Mouse (Mus musculus) liver, adult (tissue): ENCODE data around the gene Plin4.

Experiments used
- GATA4 ChIP-seq: IDR thresholded peaks from 2 replicates; pipeline ENCODE4 v1.6.1; 2014; ENCODE audit warnings: mild to moderate bottlenecking, low read length; ENCODE audit not compliant: insufficient replicate concordance

The Plin4 gene

DNA sequence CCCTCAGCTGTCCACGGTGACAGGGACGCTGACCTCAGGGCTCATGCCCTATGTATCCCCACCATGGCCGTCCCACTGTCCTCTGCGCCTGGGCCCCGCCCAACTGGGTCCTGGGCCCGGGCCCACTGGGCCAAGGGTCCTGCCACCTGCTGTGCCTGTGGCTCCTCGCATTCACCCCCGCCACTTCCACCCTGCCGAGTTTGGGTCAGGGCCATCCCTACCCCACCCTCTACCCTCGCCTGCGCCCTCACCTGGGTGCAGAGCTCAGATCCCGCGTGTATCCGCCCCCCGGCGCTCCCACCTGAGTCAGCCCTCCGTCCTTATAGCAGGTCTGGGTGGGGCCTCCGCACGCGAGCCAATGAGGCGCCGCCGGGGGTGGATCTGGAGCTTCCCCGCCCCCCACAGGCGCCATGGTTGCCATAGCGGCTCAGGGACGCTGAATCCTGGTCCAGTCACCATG lies 7.7 kb upstream of the Plin4 start, which contains the start of gene Plin5:
Gene Plin5 (minus strand): TSS at position 346 of the 460 bp plus-strand sequence.
- no peak for TF ChIP-seq GATA4

DNA sequence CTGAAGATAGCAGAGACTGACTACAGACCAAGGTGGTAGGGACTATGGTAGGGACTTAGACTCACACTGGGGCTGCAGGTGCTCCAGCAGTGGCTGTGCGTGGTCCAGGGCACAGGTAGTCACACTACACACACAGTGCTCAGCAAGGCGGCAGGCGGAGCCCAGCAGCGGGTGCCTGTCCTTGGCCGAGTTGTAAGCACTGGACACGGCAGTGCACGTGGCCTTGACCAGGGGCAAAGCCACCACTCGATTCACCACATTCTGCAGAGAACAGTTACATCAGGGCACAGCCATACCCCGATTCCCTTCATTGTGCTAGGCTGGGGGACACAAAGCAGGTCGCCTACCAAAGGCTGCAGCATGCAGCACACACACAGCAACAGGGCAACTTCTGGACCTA lies 6.6 kb upstream of the Plin4 start:
- no peak for TF ChIP-seq GATA4

DNA sequence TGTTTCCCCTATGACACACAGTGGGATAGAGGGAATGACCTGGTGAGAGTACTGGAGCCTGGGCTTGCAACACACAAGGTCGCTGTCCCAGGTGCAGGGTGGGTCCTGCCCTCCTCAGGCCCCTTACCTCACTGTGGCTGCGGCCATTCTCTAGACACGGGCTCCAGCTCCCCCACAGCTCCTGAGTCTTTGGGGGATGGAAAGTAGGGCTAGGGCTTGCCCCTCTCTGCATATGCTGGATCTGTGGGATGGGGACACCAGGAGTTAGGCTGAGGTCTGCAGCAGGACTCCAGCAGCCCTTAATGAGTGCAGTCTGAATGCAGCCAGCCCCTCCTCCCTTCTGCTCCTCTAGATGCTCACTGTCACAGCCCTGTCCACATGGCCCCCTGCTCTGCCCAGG lies 3.1 kb upstream of the Plin4 start:
- no peak for TF ChIP-seq GATA4

DNA sequence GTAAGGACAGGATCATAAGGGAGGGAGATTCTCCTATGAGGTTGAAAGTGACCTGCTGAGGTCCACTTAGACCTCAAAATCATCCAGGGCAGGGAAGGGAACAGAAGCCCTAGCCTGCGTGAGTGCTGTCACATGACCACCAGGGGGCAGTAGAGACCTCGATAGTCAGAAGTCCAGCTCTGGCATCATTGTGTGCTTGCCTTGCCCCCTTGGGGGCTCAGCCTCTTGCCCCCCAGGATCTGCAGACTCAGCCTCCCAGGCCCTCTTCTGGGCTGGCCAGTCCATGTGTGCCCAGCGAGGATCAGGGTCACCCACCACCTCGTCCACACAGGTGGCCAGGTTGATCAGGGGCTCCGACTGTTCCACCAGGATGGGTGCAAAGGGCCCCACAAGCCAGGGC lies 2.3 kb upstream of the Plin4 start:
- TF ChIP-seq GATA4: no peak

DNA sequence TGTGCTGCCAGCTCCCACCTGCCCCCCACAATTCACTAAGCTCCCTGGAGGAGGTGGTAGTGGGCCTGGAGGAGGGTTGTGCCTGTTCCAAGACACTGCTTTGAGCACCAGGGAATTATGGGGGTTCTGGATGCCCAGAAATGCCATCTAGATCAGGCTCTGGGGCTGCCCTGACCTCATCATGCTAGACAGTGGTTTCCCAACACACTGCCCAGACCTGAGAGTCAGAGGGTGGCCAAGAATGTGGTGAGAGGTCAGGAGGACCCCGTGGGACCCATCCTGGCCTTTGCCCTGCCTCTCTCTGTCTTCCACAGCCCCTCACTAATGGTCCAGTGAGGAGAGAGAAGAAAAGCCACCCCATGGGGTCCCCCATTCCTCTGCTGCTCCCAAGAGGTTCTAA lies 1.4 kb upstream of the Plin4 start:
- TF ChIP-seq GATA4: no peak

DNA sequence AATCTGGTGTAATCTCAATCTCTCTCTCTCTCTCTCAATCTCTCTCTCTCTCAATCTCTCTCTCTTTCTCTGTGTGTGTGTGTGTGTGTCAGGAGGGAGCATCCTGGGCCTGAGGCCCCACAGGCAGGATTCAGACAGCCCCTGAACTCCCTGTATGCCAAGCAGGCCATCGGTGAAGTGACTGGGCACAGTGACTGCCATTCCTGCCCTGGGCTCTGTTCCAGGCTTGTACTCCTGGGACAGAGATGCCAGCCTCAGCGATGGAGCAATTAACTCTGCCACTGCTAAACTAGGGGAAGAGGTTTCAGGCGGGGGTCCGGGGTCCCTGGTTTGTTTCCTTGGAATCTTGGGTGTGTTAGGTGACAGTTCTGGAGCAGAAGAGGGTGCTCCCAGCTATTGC lies 968 bp upstream of the Plin4 start:
- no peak for TF ChIP-seq GATA4

DNA sequence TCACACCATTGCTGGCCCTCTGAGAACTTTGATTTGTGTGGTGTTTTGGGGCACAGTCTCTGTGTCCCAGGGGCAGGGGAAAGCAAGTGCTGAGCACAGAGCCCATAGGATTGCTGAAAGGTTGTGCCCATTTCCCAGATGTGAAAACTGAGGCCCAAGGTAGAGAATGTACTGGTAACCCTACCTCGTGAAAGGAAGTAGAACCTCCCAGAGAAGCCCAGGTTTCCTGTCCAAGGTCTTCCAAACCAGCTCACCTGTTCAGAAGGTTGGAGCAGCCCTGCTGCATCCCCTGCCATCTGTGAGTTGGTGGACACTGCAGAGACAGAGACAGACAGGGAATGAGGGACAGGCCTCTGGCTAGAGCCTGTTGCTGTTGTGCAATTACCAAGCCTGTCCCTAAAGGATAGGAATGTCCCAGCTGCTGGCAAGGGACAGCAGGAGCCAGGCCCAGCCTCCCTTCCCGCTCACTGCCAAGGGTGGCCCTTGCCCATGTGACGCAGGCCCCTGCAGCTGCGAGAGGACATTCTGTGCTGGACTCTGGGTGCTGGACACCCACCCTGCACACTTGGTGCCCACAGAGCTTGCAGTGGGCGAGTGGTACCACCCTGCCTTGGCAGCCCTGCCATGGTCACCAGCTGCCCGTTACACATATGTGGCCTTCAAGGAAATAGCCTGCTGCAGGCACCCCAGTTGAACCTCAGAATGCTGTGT lies 1.1 kb downstream of the Plin4 start:
- TF ChIP-seq GATA4: no peak

DNA sequence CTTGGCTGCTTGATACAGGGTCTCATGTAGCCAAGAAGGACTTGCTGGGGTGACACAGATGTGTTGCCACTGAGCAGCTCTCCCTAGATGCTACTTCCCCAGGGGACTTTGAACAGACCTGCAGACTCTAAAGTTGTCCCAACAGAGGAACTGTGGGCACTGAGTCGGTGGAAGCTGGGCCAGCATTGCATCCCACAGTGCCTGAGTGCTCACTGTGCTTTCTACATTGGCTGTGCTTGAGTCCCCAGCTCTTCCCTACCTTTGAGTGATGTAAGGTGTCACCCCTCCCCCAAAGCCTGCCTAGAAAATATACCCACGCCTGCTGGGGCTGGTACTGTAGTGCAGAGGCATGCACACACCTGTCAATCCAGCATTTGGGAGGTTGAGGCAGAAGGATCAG lies 1.9 kb downstream of the Plin4 start:
- no peak for TF ChIP-seq GATA4

DNA sequence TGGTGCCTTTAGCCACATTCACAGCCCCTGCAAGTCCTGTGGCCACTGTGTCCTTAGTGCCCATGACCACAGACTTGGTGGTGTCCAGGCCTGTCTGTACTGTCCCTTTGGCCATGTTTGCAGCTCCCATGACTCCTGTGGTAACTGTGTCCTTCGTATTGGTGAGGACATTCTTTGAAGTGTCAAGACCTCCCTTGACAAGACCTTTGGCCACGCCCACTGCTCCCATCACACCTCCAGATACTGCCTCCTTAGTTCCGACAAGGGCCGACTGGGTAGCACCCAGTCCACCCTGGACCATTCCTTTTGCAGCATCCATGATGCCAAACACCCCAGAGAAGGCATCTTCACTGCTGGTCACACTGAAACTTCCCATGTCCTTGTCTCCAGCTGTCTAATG lies 2.6 kb downstream of the Plin4 start:
- no peak for TF ChIP-seq GATA4

DNA sequence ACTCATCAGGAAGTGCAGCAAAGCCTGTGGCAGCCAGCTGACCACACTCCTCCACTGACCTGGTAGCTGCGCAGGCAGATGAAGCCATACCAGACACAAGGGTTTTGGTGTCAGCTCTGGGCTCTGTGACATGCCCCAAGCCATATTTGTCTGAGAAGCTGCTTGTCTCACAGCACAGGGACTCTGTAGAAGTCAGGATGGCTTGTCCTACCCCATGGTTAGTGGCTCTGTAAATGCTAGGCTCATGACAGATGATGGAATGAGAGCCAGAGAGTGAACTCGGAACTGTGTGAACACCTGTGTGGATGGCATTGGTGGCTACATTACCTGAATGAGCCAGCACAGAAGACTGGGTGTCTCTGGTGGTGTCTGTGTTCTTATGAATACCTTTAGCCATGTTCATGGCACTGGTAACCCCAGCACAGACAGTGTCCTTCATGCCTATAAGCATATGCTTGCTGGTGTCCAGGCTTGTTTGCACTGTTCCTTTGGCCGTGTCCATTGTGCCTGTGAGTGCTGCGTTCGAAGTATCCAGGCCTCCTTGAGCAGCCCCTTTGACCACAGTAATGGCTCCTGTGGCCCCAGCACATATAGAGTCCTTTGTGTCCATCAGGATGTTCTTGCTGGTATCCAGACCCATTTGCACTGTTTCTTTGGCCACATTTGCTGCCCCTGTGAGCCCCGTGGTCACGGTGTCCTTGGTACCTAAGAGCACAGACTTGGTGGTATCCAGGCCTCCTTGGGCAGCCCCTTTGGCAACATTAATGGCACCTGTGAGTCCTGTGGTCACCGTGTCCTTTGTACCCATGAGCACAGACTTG lies 5.9 kb downstream of the Plin4 start:
- no peak for TF ChIP-seq GATA4

DNA sequence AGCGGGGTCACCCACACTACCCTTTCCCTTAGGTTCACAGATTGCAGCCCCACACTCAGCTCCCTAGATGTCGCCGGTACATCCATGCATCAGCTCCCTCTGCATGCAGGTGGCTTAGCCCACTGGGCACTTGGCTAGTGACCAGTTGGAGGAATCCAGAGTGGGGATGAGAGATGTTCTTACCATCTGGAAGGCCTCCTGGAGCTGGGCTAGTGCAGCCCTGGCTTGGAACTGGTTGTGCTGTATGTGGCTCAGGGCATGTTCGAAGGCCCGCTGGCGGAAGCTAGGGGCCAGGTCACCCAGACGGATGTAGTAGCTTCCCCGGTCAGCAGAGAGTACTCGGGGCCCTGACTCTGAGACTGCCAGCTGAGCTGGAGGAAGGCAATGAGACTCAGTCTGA lies 6.7 kb downstream of the Plin4 start:
- no peak for TF ChIP-seq GATA4

DNA sequence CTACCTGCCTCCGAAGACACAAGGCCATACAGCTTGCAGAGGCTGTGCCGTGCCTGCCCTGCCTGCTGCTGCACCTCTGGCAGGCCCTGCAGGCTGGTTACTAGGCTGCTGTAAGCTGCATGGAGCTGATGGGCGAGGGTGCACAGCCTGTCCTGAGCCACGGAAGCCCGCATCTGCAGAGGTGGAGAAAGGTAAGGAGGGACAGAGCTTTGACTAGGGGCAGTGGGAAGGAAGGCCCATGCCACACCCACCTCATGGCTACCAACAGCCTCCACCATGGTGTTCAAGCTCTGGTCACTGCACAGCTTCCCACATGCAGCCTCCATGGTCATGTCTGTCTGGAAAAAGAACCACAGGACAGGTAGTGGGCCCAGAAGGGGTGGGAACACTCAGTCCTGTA lies 7.4 kb downstream of the Plin4 start:
- TF ChIP-seq GATA4: no peak

DNA sequence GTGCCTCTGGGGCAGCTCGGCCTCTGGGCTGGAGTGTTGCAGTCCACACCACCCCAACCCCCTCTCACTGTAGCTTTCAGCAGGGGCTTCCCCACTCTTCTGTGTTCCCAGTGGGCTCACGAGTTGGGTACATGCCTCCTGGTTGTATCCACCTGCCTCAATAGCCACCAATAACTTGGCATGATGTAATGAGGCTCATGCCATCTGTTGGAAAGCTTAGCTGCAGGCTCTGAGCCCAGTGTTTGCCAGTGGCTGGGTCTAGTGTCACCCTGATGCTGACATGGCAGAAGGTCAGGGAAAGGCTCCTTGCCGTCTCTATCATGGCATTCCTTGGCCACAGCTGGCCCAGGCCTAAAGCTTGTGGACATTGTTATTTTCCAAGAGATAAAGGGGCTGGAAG lies 8.8 kb downstream of the Plin4 start:
- TF ChIP-seq GATA4: no peak

DNA sequence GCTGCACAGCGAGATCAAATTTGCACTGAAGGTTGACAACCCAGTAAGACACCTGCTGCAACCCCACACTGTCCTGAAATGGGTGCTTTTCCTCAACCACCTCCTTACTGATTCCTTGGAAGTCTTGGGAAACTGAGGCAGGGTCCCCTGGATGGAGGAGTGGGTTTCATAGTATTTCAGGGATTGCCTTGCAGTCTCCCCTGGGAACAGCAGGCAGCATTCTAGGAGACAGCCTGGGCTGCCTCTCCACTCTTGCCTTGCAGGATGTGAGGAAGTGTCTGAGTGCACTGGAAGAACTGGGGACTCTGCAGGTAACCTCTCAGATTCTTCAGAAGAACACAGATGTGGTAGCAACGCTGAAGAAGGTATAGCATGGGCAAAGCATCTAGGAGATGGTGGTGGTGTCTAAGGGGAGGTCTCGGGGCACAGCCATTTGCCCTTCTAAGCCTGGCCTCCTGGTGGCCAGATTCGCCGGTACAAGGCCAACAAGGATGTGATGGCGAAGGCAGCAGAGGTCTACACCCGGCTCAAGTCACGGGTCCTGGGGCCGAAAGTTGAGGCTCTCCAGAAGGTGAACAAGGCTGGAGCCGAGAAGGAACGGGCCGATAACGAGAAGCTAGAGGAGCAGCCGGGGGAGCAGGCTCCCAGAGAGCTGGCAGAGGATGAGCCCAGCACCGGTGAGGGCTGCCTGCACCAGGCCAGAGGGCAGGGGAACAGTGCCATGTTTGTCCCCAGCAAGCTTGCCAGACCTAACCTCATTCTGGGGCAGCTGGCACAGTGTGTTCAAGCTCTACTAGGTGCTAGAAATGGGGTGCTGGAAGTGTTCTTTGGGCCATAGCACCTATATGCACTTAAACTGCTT lies 10.7 kb downstream of the Plin4 start:
- no peak for TF ChIP-seq GATA4

DNA sequence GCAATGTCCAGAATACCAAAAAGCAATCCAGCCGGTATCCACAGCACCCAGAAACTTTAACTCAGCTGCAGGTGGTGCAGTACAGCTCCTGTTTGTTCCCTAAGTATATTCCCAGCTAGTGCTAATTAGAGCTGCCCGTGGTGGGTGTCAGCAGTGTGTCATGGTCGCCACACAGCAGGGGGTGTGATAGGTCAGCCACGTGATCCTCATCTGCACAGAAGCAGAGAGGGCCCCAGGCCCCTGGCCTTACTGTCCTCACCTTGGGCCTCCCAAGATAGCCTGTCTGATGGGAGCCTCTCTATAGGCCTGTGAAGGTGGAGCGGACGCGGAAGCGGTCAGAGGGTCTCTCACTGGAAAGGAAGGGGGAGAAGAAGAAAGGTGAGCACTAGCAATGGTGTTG lies 11.4 kb downstream of the Plin4 start:
- no peak for TF ChIP-seq GATA4

DNA sequence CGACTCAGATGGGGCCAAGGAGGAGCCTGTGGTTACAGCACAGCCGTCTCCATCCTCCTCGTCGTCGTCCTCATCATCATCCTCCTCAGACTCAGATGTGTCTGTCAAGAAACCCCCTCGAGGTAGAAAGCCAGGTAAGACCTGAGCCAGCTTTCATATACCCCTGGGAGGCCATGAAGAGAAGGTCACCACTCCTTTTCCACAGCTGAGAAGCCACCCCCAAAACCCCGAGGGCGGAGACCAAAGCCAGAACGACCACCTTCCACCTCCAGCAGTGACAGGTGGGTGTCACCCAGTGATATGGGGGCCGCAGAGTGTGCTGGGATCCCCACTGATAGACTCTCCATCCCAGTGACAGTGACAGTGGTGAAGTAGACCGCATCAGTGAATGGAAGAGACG lies 12.7 kb downstream of the Plin4 start:
- TF ChIP-seq GATA4: no peak

DNA sequence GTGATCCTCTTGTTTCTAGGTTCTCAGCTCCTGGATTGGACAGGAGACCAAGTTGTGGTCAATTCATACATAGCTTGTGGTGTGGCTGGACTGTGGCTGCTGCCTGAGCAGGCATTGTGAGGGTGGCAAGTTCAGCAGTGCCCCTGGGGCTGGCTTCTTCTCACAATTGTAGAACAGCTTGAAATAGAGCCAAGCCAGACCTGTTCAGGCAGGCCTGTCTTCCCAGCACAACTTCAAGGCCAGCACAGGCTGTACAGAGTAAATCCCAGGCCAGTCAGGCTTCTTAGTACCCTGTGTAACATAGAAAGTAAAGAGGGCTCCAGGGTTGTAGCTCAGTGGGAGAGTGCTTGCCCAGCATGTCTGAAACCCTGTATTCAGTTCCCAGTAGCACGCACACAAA lies 16.8 kb downstream of the Plin4 start:
- no peak for TF ChIP-seq GATA4
